9 mouse cellular contexts compared by ENCODE assay signal in the genomic region with DNA sequence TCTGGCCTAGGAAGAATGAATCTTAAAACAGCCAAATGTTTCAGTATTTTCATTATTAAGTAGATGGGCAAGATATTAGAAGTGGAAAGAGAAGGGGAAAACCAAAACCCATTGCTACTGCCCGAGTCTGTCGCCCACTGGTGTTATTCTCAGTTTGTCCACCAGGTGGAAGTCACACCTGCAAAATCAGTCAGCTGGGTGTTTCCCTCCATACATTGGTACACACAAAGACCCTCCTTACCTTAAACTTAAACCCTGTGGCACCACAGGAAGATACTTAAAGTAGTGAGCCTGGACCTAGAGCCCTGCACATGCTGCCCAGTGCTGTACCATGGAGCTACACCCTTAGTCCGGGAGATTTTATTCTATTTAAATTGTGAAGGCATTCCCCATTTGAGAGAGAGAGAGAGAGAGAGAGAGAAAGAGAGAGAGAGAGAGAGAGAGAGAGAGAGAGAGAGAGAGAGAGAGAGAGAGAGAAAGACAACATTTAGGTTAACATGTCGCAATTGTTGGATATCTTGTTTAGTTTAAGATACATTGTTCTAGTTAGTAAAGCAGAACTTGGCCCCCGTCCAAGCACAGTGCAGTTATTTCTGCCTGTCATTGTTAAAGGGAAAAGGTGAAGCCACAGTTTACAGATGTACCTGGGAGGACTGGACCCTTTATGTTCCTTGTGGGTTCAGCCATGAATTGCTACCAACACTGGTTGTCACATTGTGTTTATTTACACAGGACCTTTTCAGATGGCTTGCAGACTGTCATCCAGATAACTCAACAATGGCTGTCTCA. TPM values are rescaled to one million over a fixed set of nuclear protein-coding genes. Genes with fewer than 3 reads are reported as not detected.
DNase-seq lines count a peak whose midpoint lies in the region; ATAC-seq lines count a peak whose summit lies in the region.
"Had no signal": no experiment of that assay in that cellular context is flagged by ENCODE, and none has a peak within 500 bp of the region (broad histone marks: within the 10 kb centered on the region; RNA-seq: fewer than 3 reads in every experiment).

No protein-coding gene starts in this region.

- H3K36me3 ChIP-seq in hindbrain, embryonic 11.5 days (ENCODE audit: control insufficient read depth, insufficient read depth, low read length) = no peaks in the 10 kb centered on the region
- no peaks in the 10 kb centered on the region for H3K36me3 ChIP-seq in hindbrain, embryonic 12.5 days

- no peak for ATAC-seq in hindbrain, embryonic 11.5 days (ENCODE audit: low FRiP score)
- ATAC-seq in hindbrain, embryonic 12.5 days (ENCODE audit: low FRiP score) = no peak
- ATAC-seq in granulocyte monocyte progenitor cell, adult 5-6 weeks (replicated peaks; ENCODE audit: poor library complexity, severe bottlenecking) = peak; percentile 70

- H3K9me3 ChIP-seq in hindbrain, embryonic 11.5 days (ENCODE audit: control insufficient read depth, low read length) = no peaks in the 10 kb centered on the region
- no peaks in the 10 kb centered on the region for H3K9me3 ChIP-seq in hindbrain, embryonic 12.5 days (replicated peaks)

- no peaks in the 10 kb centered on the region; the same call in 1 of the 2 replicates for H3K4me1 ChIP-seq in hindbrain, embryonic 11.5 days (replicated peaks; ENCODE audit: control insufficient read depth, insufficient read depth, low read length)
- H3K4me1 ChIP-seq in hindbrain, embryonic 12.5 days = peaks cover 28% of the 10 kb centered on the region

- H3K27ac ChIP-seq in hindbrain, embryonic 11.5 days (ENCODE audit: low read depth, low read length) = no peak overlapping the region
- no peak overlapping the region for H3K27ac ChIP-seq in hindbrain, embryonic 12.5 days

- no peak overlapping the region for H3K4me3 ChIP-seq in hindbrain, embryonic 11.5 days (ENCODE audit: low read depth, low read length)
- H3K4me3 ChIP-seq in hindbrain, embryonic 12.5 days = no peak overlapping the region

- no peak overlapping the region for H3K9ac ChIP-seq in hindbrain, embryonic 11.5 days (ENCODE audit: low read depth, low read length)
- H3K9ac ChIP-seq in hindbrain, embryonic 12.5 days = no peak overlapping the region

- WGBS in hindbrain, embryonic 11.5 days = 52% methylated on average over 5 of the region's 5 CpGs
- 42% methylated on average over 5 of the region's 5 CpGs for WGBS in hindbrain, embryonic 12.5 days

- DNase-seq in hindbrain, embryonic 11.5 days (ENCODE audit: low spot score) = peak; percentile 81
- peak; percentile 71 for DNase-seq in Muller cell, postnatal 12 days (ENCODE audit: inconsistent ontology term)
- peak; percentile 68 to 81 for DNase-seq in cerebellum, postnatal 4 days (ENCODE audit: low spot score in 2 of 2)
- peak; percentile 70 to 83 for DNase-seq in kidney, postnatal 36 days
- peak; percentile 86 for DNase-seq in lung, postnatal 36 days
- DNase-seq in spleen, adult 18-20 months = peak; percentile 55 to 73

- H3K27me3 ChIP-seq in hindbrain, embryonic 11.5 days (ENCODE audit: control insufficient read depth, insufficient read depth, low read length) = no peaks in the 10 kb centered on the region
- H3K27me3 ChIP-seq in hindbrain, embryonic 12.5 days = no peaks in the 10 kb centered on the region

- no peak overlapping the region for H3K4me2 ChIP-seq in hindbrain, embryonic 11.5 days (replicated peaks; ENCODE audit: low read depth, low read length)
- no peak overlapping the region for H3K4me2 ChIP-seq in hindbrain, embryonic 12.5 days (replicated peaks)

RNA-seq across cellular contexts. Expression of a gene that starts 16.0 kb away (rescaled TPM):
- polyA plus RNA-seq in hindbrain, embryonic 11.5 days (2014; fragmentation: Nextera tagmentation; extraction: Ambion mirVana) = 9.4 and 12.3 TPM in 2 replicates
- polyA plus RNA-seq in hindbrain, embryonic 12.5 days (2016; fragmentation: Nextera tagmentation; extraction: Ambion mirVana) = 6.9 and 11.5 TPM in 2 replicates
- total RNA-seq in granulocyte monocyte progenitor cell, adult 5-6 weeks (2014; fragmentation: Nextera tagmentation) = 6.0 and 23.7 TPM in 2 replicates
- total RNA-seq in granulocyte monocyte progenitor cell, adult 5-6 weeks (2017) = 24.1 and 24.3 TPM in 2 replicates

RNA-seq across cellular contexts. Expression of a gene that starts 16.2 kb away (rescaled TPM):
- 17.5 and 18.4 TPM in 2 replicates for polyA plus RNA-seq in hindbrain, embryonic 11.5 days (2014; fragmentation: Nextera tagmentation; extraction: Ambion mirVana)
- 20.2 and 20.8 TPM in 2 replicates for polyA plus RNA-seq in hindbrain, embryonic 12.5 days (2016; fragmentation: Nextera tagmentation; extraction: Ambion mirVana)
- 23.4 and 25.4 TPM in 2 replicates for total RNA-seq in granulocyte monocyte progenitor cell, adult 5-6 weeks (2014; fragmentation: Nextera tagmentation)
- total RNA-seq in granulocyte monocyte progenitor cell, adult 5-6 weeks (2017) = 11.3 and 12.4 TPM in 2 replicates

RNA-seq across cellular contexts. Expression of a gene that starts 16.4 kb away (rescaled TPM):
- 0.42 and 1.1 TPM in 2 replicates for polyA plus RNA-seq in hindbrain, embryonic 11.5 days (2014; fragmentation: Nextera tagmentation; extraction: Ambion mirVana)
- 0.93 TPM in 1 of 2 replicates, not detected in the other for polyA plus RNA-seq in hindbrain, embryonic 12.5 days (2016; fragmentation: Nextera tagmentation; extraction: Ambion mirVana)
- not detected in 2 replicates for total RNA-seq in granulocyte monocyte progenitor cell, adult 5-6 weeks (2014; fragmentation: Nextera tagmentation)
- not detected in 2 replicates for total RNA-seq in granulocyte monocyte progenitor cell, adult 5-6 weeks (2017)
- total RNA-seq: adrenal gland, postnatal 4 days had no signal
